Mouse (Mus musculus) embryonic facial prominence, embryonic 13.5 days (tissue): ENCODE results near the gene Apbb1. TPM values are rescaled to one million over a fixed set of nuclear protein-coding genes. Genes with fewer than 3 reads are reported as not detected.
A peak's percentile ranks its signal among the peaks of the same experiment; 100 is the strongest.

Experiments used
- ATAC-seq: fragments of 200-750 bp; cut with Nextera tagmentation; 2 replicates; pipeline ENCODE4 v1.8.0; 2017; ENCODE audit warnings: low read depth; ENCODE audit not compliant: insufficient number of reproducible peaks, insufficient read depth, low FRiP score, low TSS enrichment
- H3K27ac ChIP-seq: fragments of 300-500 bp; sonication (generic); 2 replicates; pipeline ENCODE4 v1.5.1; 2015; ENCODE audit warnings: moderate library complexity, mild to moderate bottlenecking, inconsistent platforms
- H3K27me3 ChIP-seq: fragments of 300-500 bp; sonication (generic); 2 replicates; pipeline ENCODE4 v1.6.1; 2015; ENCODE audit warnings: mild to moderate bottlenecking, inconsistent platforms
- H3K36me3 ChIP-seq: fragments of 300-500 bp; sonication (generic); 2 replicates; pipeline ENCODE4 v1.6.1; 2015; ENCODE audit warnings: mild to moderate bottlenecking, inconsistent platforms
- H3K4me1 ChIP-seq: fragments of 300-500 bp; sonication (generic); 2 replicates; pipeline ENCODE4 v1.6.1; 2015; ENCODE audit warnings: inconsistent platforms
- H3K4me2 ChIP-seq: fragments of 300-500 bp; sonication (generic); 2 replicates; pipeline ENCODE4 v1.6.1; 2015; ENCODE audit warnings: moderate library complexity, mild to moderate bottlenecking, inconsistent platforms
- H3K4me3 ChIP-seq: fragments of 300-500 bp; sonication (generic); 2 replicates; pipeline ENCODE4 v1.5.1; 2015; ENCODE audit warnings: mild to moderate bottlenecking, inconsistent platforms
- H3K9ac ChIP-seq: fragments of 300-500 bp; sonication (generic); 2 replicates; pipeline ENCODE4 v1.6.1; 2015; ENCODE audit warnings: mild to moderate bottlenecking, inconsistent platforms
- H3K9me3 ChIP-seq: fragments of 300-500 bp; sonication (generic); 2 replicates; pipeline ENCODE4 v1.6.1; 2016; ENCODE audit warnings: inconsistent platforms
- WGBS: fragments of 180-500 bp; shearing (Covaris S2); methylation state at CpG from one replicate; pipeline ENCODE4 v1.1.7; 2015; ENCODE audit warnings: mixed read lengths; 5-methylcytosine and 5-hydroxymethylcytosine counted together
- polyA plus RNA-seq: library from polyadenylated mRNA; unstranded; fragments of >200 nt; fragmentation: Nextera tagmentation; extraction: Ambion mirVana; gene quantifications from 2 replicates; pipeline ENCODE4 v1.2.1, GENCODE M21; 2015

Gene Apbb1
- polyA plus RNA-seq, 1 experiment from 2014 or later = 59.9 TPM

- no peaks in the 10 kb centered on the region for H3K27me3 ChIP-seq
- H3K9me3 ChIP-seq = no peaks in the 10 kb centered on the region
- 23% methylated on average over 12 of the region's 12 CpGs for WGBS
- H3K4me2 ChIP-seq = no peak overlapping the region
- peak overlapping the region; percentile 58 for H3K9ac ChIP-seq
- no peak for ATAC-seq
- H3K4me3 ChIP-seq = no peak overlapping the region; the same call in 1 of the 2 replicates
- peaks cover 54% of the 10 kb centered on the region for H3K36me3 ChIP-seq
- H3K27ac ChIP-seq = peak overlapping the region; percentile 28; the same call in 1 of the 2 replicates
- H3K4me1 ChIP-seq = peaks cover 26% of the 10 kb centered on the region
Measured at GRCm38 (mm10) chr7:105569512-105570496, 11.6 kb downstream of the Apbb1 start.

- 0 out of 2 replicates have a peak overlapping the region, but pooled peaks have one; percentile 16 for H3K27ac ChIP-seq
- H3K9ac ChIP-seq = peak overlapping the region; percentile 51
- H3K4me1 ChIP-seq = peaks cover 26% of the 10 kb centered on the region
- H3K4me3 ChIP-seq = no peak overlapping the region
- WGBS = 7% methylated on average over 6 of the region's 6 CpGs
- H3K4me2 ChIP-seq = no peak overlapping the region
- H3K9me3 ChIP-seq = no peaks in the 10 kb centered on the region
- H3K27me3 ChIP-seq = no peaks in the 10 kb centered on the region
- peaks cover 59% of the 10 kb centered on the region for H3K36me3 ChIP-seq
- peak; percentile 35 for ATAC-seq
Measured at GRCm38 (mm10) chr7:105568988-105569471, 12.4 kb downstream of the Apbb1 start.

- no peak overlapping the region for H3K4me2 ChIP-seq
- WGBS = 27% methylated on average over 7 of the region's 7 CpGs
- peaks cover 26% of the 10 kb centered on the region for H3K4me1 ChIP-seq
- H3K27ac ChIP-seq = no peak overlapping the region
- no peak overlapping the region for H3K4me3 ChIP-seq
- no peaks in the 10 kb centered on the region for H3K9me3 ChIP-seq
- H3K9ac ChIP-seq = peak overlapping the region; percentile 51; the same call in 1 of the 2 replicates
- H3K36me3 ChIP-seq = peaks cover 59% of the 10 kb centered on the region
- peak; percentile 12 for ATAC-seq
- no peaks in the 10 kb centered on the region for H3K27me3 ChIP-seq
Measured at GRCm38 (mm10) chr7:105568583-105568982, 12.9 kb downstream of the Apbb1 start.

- H3K27ac ChIP-seq = no peak overlapping the region
- peaks cover 66% of the 10 kb centered on the region for H3K36me3 ChIP-seq
- 84% methylated on average over 17 of the region's 17 CpGs for WGBS
Measured at GRCm38 (mm10) chr7:105565071-105565836, 16.2 kb downstream of the Apbb1 start.

GRCm38 (mm10) chr7:105563367-105563766, 18.1 kb downstream of the Apbb1 start:
- 90% methylated on average over 3 of the region's 3 CpGs for WGBS
- Histone ChIP-seq H3K4me1 (no peaks in the 10 kb centered on the region), H3K4me2 (no peak overlapping the region), H3K27ac (no peak overlapping the region), H3K9me3 (no peaks in the 10 kb centered on the region), H3K9ac (no peak overlapping the region), H3K36me3 (peaks cover 84% of the 10 kb centered on the region), H3K27me3 (no peaks in the 10 kb centered on the region), H3K4me3 (no peak overlapping the region)
- no peak for ATAC-seq

More at GRCm38 (mm10) chr7:105565071-105565836, 16.2 kb downstream of the Apbb1 start:
- no peak overlapping the region for H3K9ac ChIP-seq
- H3K4me2 ChIP-seq = no peak overlapping the region
- no peak for ATAC-seq
- H3K9me3 ChIP-seq = no peaks in the 10 kb centered on the region
- peaks cover 18% of the 10 kb centered on the region for H3K4me1 ChIP-seq
- no peak overlapping the region for H3K4me3 ChIP-seq
- no peaks in the 10 kb centered on the region for H3K27me3 ChIP-seq

- H3K4me3 ChIP-seq = no peak overlapping the region
- H3K4me1 ChIP-seq = no peaks in the 10 kb centered on the region
- H3K27ac ChIP-seq = no peak overlapping the region
- no peaks in the 10 kb centered on the region for H3K9me3 ChIP-seq
- no peaks in the 10 kb centered on the region for H3K27me3 ChIP-seq
- H3K9ac ChIP-seq = no peak overlapping the region
- no peak for ATAC-seq
- H3K4me2 ChIP-seq = no peak overlapping the region
- WGBS = 91% methylated on average over 3 of the region's 3 CpGs
- H3K36me3 ChIP-seq = peaks cover 85% of the 10 kb centered on the region
Measured at GRCm38 (mm10) chr7:105562317-105562716, 19.1 kb downstream of the Apbb1 start.

- Histone ChIP-seq H3K9ac (no peak overlapping the region), H3K9me3 (no peaks in the 10 kb centered on the region), H3K27ac (no peak overlapping the region), H3K4me2 (no peak overlapping the region), H3K36me3 (peaks cover 61% of the 10 kb centered on the region), H3K4me3 (no peak overlapping the region), H3K27me3 (no peaks in the 10 kb centered on the region), H3K4me1 (peaks cover 17% of the 10 kb centered on the region)
- no peak for ATAC-seq
- WGBS = 92% methylated on average over 9 of the region's 9 CpGs
Measured at GRCm38 (mm10) chr7:105559016-105559415, 22.4 kb downstream of the Apbb1 start.

- peaks cover 50% of the 10 kb centered on the region for H3K36me3 ChIP-seq
- 79% methylated on average over 11 of the region's 11 CpGs for WGBS
- no peak for ATAC-seq
Measured at GRCm38 (mm10) chr7:105557671-105558070, 23.8 kb downstream of the Apbb1 start.

GRCm38 (mm10) chr7:105556406-105556805, 25.0 kb downstream of the Apbb1 start:
- Histone ChIP-seq H3K9ac (no peak overlapping the region), H3K36me3 (peaks cover 42% of the 10 kb centered on the region), H3K9me3 (no peaks in the 10 kb centered on the region), H3K27me3 (no peaks in the 10 kb centered on the region), H3K4me2 (no peak overlapping the region), H3K4me1 (peaks cover 17% of the 10 kb centered on the region), H3K27ac (no peak overlapping the region), H3K4me3 (no peak overlapping the region)
- WGBS = 87% methylated on average over 8 of the region's 8 CpGs
- no peak for ATAC-seq

More at GRCm38 (mm10) chr7:105557671-105558070, 23.8 kb downstream of the Apbb1 start:
- no peak overlapping the region for H3K27ac ChIP-seq
- H3K9ac ChIP-seq = no peak overlapping the region
- no peak overlapping the region for H3K4me3 ChIP-seq
- peaks cover 17% of the 10 kb centered on the region for H3K4me1 ChIP-seq
- H3K9me3 ChIP-seq = no peaks in the 10 kb centered on the region
- no peak overlapping the region for H3K4me2 ChIP-seq
- H3K27me3 ChIP-seq = no peaks in the 10 kb centered on the region

GRCm38 (mm10) chr7:105555571-105555970, 25.9 kb downstream of the Apbb1 start:
- 89% methylated on average over 10 of the region's 10 CpGs for WGBS
- Histone ChIP-seq H3K27ac (no peak overlapping the region), H3K4me2 (peak overlapping the region; percentile 85), H3K27me3 (no peaks in the 10 kb centered on the region), H3K9ac (0 out of 2 replicates have a peak overlapping the region, but pooled peaks have one; percentile 27), H3K4me1 (peaks cover 17% of the 10 kb centered on the region), H3K36me3 (peaks cover 36% of the 10 kb centered on the region), H3K4me3 (peak overlapping the region; percentile 76; the same call in 1 of the 2 replicates), H3K9me3 (no peaks in the 10 kb centered on the region)
- no peak for ATAC-seq
